Mouse (Mus musculus) liver, embryonic 18 days (tissue): ENCODE data around the gene Znhit3. TPM values are rescaled to one million over a fixed set of nuclear protein-coding genes. Genes with fewer than 3 reads are reported as not detected.

Experiments used
- polyA plus RNA-seq: library from polyadenylated mRNA; depleted of rRNA; stranded (reverse); fragments of >200 nt; gene quantifications from 2 replicates; pipeline ENCODE4 v1.2.3, GENCODE M21; 2012; rRNA removed

The Znhit3 gene
- polyA plus RNA-seq = 11.4 and 11.7 TPM in 2 replicates

GRCm38 (mm10) chr11:84916053-84916702 is at the start of gene Znhit3:
Gene Znhit3, minus strand, starts transcription at chr11:84916366.

GRCm38 (mm10) chr11:84957591-84958270 is 41.6 kb upstream of the Znhit3 start, which contains the start of gene Car4:
Gene Car4, plus strand, starts transcription at chr11:84957786.

GRCm38 (mm10) chr11:84879772-84880464 is 36.2 kb downstream of the Znhit3 start, which contains the start of the genes Myo19 and Pigw:
Gene Myo19, plus strand, starts transcription at chr11:84880148.
Gene Pigw, minus strand, starts transcription at chr11:84880285.

GRCm38 (mm10) chr11:84870337-84871043 is 45.7 kb downstream of the Znhit3 start, which contains the start of gene Ggnbp2:
Gene Ggnbp2, minus strand, starts transcription at chr11:84870817.

Other genes starting within 250 kb of the Znhit3 start
- gene Mrm1, start 96.9 kb downstream of the Znhit3 start, polyA plus RNA-seq = 10.6 and 10.8 TPM in 2 replicates
- gene Dhrs11, start 87.4 kb downstream of the Znhit3 start, polyA plus RNA-seq = 114 and 116 TPM in 2 replicates
- 61.4 and 70.3 TPM in 2 replicates for gene Ggnbp2, start 45.5 kb downstream of the Znhit3 start, polyA plus RNA-seq
- gene Myo19, start 36.2 kb downstream of the Znhit3 start, polyA plus RNA-seq = 4.0 and 4.1 TPM in 2 replicates
- gene Pigw, start 36.1 kb downstream of the Znhit3 start, polyA plus RNA-seq = 3.2 and 3.6 TPM in 2 replicates
- 0.04 TPM in 1 of 2 replicates, not detected in the other for gene Car4, start 41.4 kb upstream of the Znhit3 start, polyA plus RNA-seq
- 13.5 and 13.9 TPM in 2 replicates for gene Usp32, start 223.8 kb upstream of the Znhit3 start, polyA plus RNA-seq